Mouse (Mus musculus) lung, adult 2 months (tissue): ENCODE measurements around the gene Nbr1.

ENCODE experiments used
- CTCF ChIP-seq: fragments of 200-500 bp; IDR thresholded peaks from 2 replicates; pipeline ENCODE4 v1.5.1; 2011; ENCODE audit warnings: mild to moderate bottlenecking, low read length, control low read depth; ENCODE audit not compliant: insufficient read depth
- POLR2A ChIP-seq: fragments of 200-500 bp; IDR thresholded peaks from 2 replicates; pipeline ENCODE4 v1.6.1; 2011; ENCODE audit warnings: low read depth, mild to moderate bottlenecking, control low read depth, low read length, borderline replicate concordance; ENCODE audit errors: extremely low read depth

DNA sequence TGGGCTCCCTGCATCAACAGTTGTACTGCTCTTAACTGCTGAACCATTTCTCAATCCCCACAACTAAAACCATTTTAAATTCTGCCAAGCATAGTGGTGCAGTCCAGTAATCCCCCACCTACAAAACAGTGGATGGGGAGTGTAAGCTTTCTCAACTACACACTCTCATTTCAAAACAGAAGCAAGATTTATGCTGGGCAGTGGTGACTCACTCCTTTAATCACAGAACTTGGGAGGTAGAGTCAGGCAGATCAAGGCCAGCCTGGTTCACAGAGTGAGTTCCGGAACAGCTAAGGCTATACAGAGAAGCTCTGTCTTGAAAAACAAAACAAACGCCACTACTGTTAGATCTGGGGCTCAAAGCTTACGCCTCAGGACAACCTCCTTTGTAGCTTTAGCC lies 66.6 kb downstream of the Nbr1 start:
- no peak for TF ChIP-seq POLR2A
- no peak for TF ChIP-seq CTCF
